Mouse (Mus musculus) WW6 (cell line): ENCODE data around the gene Pitpnm3.
A peak's percentile ranks its signal among the peaks of the same experiment; 100 is the strongest.
"Not testable (repeated sequence)": the region's sequence is repeated elsewhere in the genome, so short reads cannot be mapped to it uniquely, and the experiment has no call there.

ENCODE experiments used
- DNase-seq: peaks from one replicate; pipeline ENCODE4 v3.0.0-alpha.2; 2013; ENCODE audit warnings: low read depth, low spot score

The Pitpnm3 gene

DNA sequence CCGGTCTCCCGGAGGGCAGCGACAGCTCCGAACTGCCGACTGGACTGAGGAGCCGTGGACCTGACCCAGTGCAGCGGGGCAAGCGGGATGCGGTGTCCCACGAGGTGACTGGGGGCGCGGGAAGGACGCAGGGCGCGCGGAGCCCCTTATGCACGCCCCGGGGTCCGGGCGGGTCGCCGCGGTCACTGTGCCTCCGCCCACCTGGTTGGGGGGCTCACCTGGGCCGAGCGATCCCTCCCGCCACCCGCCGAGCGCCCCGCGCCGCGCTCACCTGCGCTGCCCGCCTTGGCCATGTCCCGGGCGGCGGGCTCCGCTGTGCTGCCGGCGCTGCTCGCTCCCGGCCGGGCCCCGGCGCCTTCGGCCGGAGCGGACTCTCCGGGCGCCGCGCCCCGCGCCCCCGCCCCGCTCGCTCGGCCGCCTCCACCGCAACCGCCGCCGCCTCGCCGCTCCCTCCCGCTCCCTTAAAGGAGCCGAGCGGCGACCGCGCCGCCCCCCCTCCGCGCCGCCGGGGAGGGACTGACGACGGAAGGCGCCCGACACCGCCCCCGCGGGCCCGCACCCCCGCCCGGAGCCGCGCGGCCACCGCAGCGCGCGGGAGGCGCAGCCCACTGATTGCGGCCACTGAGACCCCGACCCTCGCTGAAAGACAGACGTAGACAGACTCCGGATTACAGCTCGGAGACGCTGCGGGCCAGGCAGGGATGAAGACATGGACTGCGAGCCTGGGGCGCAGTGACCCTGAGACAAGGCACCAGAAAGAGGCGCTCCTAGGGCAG, at the start of gene Pitpnm3:
Gene Pitpnm3 (minus strand): TSS at position 396 of the 776 bp plus-strand sequence.
- no peak for DNase-seq

DNA sequence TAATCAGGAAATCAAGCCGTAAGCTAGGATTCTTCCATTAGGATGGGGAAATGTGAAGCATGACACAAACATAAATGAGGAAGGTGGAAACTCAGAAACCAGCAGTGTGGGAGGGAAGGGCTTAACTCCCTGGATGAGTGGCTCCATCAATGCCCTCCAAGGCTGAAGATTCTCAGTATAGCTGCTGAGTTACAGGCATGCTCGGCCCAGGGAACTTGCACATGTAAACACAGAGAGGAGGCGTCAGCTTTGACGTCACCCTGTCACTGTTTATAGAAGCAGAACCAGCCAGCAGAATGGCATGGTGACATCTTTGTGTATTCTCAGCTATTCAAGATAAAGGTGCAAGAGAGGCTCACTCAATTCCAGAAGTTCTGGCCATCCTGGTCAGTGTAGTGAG, 48.7 kb upstream of the Pitpnm3 start:
- no peak for DNase-seq

DNA sequence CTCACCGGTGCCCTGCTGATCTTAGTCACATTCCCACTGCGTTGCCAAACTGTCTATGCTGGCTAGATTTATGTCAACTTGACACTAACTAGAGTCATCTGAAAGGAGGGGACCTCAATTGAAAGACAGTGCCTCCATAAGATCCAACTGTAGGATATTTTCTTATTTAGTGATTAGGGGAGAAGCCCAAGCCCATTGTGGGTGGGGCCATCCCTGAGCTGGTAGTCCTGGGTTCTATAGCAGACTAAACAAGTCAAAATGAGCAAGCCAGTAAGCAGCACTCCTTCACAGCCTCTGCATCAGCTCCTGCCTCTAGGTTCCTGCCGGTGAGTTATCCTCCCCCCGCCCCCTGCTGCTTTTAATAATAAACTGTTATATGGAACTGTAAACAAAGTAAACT, 45.6 kb upstream of the Pitpnm3 start:
- no peak for DNase-seq

DNA sequence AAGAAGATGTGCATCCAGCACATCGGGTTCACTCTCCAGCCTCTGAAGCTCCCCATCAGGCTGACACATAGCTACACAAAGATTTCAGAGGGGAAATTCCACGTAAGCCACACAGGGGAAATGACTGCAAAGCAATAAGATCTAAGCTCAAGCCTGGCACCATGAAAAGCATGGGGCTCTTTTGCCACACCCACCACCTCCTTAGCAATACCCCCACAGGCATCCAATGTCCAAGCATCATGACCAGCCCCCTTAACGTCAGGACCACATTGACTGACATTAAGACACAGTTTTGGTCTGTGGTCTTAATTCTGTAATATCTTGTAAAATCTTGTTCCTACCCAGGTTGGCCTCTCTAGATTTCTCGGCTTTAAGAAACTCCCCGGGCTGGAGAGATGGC, 45.0 kb upstream of the Pitpnm3 start:
- DNase-seq: no peak

DNA sequence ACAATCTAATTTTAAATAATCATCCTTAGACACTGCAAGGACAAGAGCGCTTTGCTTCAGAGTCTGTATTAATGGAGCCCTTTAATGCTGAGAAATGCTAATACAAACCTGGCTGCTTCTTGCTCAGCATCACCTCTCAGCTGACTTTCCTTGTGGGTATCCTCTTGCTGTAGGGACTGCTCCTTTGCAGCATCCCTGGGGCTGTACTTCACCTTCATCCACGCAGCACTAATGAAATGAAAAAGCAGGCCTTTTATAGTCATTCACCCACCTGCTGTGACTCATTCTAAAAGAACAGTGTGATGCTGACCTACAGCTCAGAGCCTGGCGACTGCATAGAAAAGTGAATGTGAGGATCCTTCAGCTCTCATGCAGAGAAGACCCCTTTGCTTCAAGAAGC, 41.0 kb upstream of the Pitpnm3 start:
- DNase-seq: peak; percentile 11

DNA sequence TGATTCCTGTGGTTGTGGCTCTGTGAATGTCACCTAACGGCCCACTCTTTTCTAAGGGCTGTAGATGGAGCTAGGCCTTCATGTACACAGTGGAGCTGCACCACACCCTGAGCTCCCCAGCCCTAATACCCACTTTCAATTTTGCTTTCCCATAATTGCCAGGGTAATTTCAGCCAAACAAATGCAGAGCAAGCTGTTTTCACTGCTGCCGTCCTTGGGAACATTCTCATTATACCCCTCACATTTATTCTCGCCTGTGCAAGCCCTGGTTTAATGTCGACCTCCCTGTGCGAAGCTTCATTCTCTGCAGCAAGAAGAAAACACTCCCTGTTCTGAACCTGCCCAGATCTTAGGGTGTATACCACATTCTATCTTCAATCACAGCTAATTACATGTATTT, 40.4 kb upstream of the Pitpnm3 start:
- no peak for DNase-seq

DNA sequence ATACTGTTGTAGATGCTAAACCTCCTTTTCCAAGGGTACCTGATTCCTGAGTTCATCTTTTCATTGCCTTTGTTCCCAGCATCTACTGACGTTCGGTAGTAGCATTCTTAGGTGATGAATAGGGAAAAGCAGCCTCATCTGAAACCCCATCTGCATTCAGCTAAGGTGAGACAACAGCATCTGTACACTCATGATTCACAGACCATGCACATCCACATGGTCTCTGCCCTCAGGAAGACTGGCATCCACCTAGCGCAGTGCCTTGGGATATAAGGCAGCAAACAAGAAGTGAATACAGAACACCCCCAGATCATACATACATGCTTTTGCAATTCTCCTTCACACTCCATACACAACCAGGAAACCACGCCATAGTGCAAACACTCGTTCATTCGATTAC, 39.1 kb upstream of the Pitpnm3 start:
- no peak for DNase-seq

DNA sequence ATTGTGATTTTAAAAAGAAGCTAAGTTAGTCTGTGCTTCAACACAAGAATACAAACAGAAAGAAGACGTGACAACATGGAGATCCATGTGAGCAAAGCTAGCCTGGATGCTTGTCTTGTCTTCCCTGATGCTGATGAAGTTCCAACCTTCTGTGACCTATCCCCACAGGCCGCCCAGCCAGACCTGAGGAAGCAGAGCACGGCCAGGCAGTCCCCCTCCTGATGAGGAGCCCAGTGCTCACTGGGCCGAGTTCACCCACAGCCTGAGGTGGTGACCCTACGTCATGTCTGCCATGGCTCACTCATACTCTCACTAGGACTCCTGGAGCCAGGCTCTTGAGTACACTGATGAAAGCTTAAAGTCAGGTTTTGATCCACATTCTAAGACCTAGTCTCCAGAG, 37.9 kb upstream of the Pitpnm3 start:
- no peak for DNase-seq

DNA sequence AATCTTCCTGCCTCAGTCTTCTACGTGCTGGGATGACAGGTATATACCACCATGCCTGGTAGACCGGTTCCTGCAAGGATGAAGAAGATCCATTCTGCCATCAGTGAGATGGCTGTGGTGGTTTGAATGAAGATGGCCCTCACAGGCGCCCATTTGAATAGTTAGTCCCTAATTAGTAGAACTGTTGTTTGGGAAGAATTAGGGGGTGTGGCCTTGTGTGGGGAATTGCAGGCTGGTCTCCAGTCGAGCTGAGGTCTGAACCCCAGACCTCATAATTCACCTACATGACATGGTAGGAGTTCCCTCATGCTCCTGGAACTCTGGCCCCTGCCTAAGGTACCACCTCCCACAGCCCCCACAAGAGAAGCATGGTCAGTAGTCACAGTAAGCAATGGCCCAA, 36.3 kb upstream of the Pitpnm3 start:
- not testable (repeated sequence) for DNase-seq

DNA sequence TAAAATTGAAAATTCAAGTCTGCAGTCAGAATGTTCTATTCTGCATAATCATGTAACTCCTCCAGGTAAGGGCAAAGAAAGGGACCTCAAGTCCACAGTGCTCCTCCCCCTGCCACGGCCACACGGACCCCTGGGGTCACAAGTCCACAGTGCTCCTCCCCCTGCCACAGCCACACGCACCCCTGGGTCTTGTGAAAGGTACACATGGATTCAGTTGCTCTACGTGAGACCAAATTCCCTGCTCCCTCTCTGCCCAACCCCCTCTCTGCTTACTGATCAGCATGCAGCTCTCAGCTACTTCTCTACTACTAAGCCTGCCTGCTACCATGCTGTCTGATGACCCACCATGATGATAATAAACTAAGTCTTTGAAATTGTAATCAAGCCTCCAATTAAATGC, 34.3 kb upstream of the Pitpnm3 start:
- no peak for DNase-seq

DNA sequence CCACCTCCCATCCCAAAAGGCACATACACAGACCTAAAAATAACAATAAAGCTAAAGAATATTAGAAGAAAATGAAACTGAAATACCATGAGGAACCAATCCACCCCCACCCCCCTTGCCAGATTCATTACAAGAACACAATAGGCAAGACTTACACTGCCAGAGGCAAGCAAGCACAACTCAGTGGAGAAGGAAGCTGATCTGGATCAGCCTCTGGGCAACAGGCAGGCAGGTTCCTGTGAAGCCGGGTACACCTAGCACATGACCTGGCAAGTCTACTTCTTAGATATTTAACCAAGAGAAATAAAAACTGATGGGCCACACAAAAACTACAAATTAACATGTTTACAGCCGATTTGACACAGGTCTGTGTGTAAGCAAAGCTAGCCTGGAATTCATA, 27.6 kb upstream of the Pitpnm3 start:
- DNase-seq: no peak

DNA sequence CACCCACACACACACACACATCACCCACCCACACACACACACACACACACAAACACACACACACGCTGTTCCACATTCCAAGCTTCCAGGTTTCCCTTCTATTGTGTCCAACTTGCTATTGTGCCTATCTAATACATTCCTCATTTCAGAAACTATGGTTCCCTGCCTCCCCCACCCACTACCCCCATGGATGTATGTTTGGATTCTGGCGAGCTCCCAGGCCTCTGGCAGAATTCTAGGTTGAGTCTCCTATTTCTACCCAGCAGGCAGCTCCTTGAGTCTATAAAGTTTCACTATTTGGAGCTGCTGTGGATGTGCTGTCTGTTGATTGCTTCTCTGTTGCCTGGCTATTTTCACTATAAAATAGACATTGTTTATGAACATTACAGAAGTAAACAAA, 21.0 kb upstream of the Pitpnm3 start:
- no peak for DNase-seq

DNA sequence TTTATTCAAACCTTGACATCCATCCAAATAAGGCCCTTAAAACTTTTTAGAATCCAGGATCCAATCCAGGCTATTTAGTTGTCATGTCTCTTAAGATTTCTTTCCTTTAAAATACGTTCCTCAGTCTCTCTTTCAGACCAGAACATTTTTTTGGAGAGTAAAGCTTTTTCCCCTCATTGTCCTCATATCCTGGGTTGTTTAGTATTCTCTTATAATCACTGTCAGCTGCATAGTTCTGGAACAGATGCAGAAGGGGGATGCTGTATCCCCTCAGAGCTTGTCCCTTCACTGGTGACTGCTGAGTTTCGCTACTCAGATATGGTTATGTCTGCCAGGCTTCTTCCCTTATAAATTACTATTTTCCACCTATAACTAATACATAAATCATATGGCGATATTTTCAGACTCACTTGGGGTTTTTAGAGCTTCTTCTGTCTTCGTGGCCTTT, 20.4 kb upstream of the Pitpnm3 start:
- no peak for DNase-seq

DNA sequence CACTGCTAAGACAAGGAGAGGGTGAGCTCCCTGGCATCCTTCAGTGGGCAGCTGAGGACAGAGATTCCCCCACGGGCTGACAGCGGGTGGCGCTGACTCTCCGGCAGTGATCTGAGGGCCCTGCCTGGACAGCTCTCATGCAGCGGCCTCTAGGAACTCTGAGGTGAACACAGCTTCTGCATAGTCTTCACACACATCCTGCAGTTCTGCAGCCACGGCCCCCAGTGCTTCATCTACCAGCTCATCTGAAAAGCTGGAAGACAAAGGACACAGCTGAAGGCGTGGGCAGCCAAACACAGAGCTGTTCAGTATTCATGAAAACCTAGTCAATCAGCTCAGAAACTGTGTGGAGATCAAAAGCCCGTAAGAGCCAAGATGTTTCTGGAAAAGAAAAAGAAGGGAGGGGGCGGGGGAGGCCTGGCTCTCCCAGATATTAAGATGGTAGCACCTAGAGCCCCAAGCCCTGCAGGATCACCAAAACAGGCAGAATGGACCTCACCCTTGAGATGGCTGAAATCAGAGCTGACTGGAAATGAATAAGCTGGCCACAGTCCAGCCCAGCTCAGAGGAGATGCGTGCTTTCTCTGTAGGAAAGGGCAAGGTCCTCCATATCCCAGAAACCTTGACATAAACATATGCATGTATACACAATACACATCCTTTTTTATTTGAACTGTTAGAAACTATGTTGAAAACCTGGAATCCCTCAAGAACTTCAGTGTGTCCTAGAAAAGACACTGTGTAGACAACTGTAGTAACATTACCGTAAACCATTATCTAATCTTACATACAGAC, 19.8 kb upstream of the Pitpnm3 start:
- DNase-seq: no peak

DNA sequence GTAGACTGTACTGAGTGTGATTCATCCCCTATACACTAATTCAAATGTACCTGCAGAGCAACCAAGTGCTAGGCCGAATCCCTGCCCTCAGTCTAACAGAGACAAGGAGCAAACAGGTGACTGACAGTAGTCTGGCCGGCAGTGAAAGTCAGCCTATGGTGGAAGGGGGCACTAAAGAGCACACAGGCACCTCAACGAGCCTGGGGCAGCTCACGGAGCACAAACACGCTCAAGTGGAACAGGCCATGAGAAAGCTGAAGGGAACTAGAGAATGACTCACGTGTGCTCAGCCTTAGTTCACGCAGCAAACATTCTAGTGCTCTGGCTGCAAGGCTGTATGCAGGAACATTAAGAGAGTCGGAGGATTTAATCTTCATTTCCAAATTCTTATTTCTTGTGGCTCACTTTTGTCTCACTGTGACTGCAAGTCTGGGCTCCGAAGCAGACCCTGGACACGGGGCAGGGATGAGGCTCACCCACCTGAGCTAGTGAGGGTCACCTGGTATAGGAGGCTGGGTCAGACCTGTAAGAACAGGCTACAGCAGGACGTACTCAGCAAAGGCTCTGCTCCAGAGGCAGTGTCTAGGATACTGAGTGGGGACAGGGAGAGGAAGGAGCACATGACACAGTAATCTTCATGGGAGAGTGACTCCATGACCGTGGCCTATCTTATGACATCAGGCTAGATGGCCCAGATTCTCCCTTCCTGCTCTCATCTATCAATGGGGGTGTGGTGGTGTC, 17.7 kb upstream of the Pitpnm3 start:
- no peak for DNase-seq

DNA sequence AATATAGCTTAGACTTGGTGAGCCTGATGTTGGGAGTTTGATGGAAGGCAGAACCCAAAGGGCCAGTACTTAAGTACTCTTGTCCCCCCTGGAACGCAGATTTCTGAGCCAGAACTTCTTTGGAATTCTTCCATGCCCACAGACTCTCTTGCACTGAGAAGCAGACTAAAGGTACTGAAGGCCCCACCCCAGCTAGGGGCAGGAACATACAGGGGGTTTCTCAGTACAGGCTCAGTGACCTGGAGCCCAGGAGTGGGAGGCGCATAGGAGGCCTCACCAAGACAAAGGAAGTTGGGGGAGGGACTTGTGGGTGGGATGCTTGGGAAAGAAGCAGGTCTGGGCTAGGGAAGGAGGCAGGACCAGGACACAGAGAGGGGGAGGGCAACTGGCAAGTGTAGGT, 15.5 kb upstream of the Pitpnm3 start:
- DNase-seq: no peak

DNA sequence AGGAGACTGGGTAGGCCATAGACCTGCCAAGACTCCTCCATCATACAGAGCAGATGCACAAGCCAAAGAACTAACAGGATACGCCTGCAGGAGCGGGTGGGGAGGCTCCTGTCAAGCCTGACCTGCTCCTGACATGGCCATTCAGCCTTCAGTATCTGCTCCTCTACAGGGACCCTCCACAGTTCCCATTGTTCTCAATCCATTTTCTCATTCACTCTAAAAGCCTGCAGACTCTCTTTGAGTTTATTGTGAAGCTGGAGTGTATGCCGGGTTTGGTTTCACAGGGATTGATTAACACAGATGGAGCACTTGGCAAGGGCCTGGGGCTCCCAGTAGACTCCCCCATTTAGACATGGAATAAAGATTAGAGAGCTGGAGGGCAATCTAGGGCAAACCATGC, 12.3 kb upstream of the Pitpnm3 start:
- DNase-seq: no peak

DNA sequence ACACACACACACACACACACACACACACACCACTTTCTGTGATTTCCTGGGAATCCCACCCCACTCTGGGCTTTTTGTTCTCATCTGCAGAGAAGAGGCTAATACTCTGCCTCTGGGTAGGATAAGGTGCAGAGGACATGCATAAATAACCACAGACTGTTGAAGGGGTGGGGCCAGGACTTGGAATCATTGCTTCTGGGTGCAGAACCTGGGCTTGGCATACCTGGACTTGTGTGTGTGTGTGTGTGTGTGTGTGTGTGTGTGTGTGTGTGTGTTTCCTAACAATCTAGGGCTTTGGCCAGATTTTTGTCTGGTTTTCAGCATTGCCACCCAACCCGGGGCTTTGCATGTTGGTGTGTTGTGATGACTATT, 10.3 kb upstream of the Pitpnm3 start:
- DNase-seq: no peak

DNA sequence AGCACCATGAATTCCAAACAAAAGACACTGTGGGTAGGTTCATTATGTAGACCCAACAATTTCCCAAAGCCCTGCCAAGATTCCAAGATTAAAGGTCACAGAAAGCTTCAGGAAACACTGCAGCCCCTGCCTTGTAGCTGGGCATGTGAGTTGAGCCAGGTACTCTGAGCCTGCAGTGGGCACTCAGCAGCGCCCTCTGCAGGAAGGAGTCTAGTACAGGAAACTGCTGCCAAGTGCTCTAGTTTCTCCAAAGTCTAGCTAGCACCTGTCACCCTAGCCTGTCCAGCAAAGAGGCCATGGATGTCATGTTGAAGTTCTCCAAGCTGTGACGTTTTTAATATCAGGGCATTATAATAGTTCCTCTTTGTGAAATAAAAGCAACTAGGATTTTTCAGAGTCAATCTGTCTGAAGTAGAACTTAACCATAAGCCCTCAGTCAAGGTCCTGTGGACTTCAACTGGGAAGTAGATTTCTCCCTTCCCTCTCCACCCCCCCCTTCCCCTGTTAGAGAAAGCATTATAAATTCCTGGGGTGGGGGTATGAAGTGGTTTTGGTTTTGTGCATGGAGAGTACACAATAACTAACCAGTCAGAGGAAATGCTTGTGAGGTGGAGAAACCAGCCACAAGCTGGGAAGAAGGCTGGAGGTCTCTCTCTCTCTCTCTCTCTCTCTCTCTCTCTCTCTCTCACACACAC, 9.8 kb upstream of the Pitpnm3 start:
- DNase-seq: peak; percentile 49

DNA sequence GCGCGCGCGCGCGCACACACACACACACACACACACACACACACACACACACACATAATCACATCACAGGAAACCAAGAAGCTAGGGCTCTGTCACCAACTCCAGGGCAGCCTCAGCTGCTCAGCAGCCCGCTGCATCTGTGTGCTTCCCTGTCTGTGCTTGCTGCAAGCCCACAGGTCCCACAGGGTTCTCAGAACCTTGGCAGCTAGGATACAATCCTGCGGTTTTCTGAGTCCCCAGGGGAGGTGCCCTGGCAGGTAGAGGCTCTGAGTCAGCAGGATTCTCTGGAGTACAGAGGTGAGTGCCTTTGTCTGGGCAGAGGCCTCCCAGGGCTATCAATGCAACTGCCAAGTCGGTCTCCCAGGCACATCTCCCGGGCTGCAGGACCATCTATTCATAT, 7.3 kb upstream of the Pitpnm3 start:
- no peak for DNase-seq

DNA sequence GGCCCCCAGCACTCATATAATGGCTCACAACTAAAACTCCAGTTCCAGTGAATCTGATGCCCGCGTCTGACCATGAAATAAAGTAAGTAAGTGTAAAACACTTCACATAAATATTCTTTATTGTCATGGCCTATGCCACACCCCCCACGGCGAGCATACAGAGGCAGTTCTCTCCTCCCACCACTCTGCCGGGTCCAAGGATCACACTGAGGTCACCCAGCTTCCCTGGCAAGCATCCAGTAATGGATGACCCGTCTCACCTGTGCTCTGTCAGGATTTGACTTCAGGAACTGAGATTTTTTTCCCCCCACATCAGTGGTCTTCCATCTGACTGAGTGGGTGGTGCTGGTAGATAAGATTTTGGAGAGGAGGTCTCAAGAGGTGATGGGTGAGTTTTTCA, 4.6 kb upstream of the Pitpnm3 start:
- DNase-seq: no peak
